Mouse (Mus musculus): ENCODE data around the gene Olfr889. TPM values are rescaled to one million over a fixed set of nuclear protein-coding genes. Genes with fewer than 3 reads are reported as not detected.
"Not testable (repeated sequence)": the region's sequence is repeated elsewhere in the genome, so short reads cannot be mapped to it uniquely, and the experiment has no call there.

Olfr889 gene
- polyA plus RNA-seq (2016; fragmentation: Nextera tagmentation; extraction: Ambion mirVana), result 0.09 and 0.11 TPM in 2 replicates

GRCm38 (mm10) chr9:38114898-38115297 is at the start of gene Olfr889:
TSS of gene Olfr889 (plus strand) at chr9:38115198.
- no peak for ATAC-seq (ENCODE audit: low FRiP score, low read depth)
- Histone ChIP-seq H3K4me2 (replicated peaks) (no peak within 1 kb of the TSS), H3K27ac (no peak within 1 kb of the TSS), H3K9me3 (no peaks in the 10 kb centered on the region), H3K4me1 (no peaks in the 10 kb centered on the region), H3K4me3 (no peak within 1 kb of the TSS), H3K36me3 (no peaks in the 10 kb centered on the region), H3K27me3 (replicated peaks) (no peaks in the 10 kb centered on the region), H3K9ac (no peak within 1 kb of the TSS)

GRCm38 (mm10) chr9:38083772-38084171 is 31.2 kb upstream of the Olfr889 start, which contains the start of gene Olfr887:
TSS of gene Olfr887 (plus strand) at chr9:38084072.
- no peak for ATAC-seq (ENCODE audit: low FRiP score, low read depth)
- H3K27me3 ChIP-seq (replicated peaks), result no peaks in the 10 kb centered on the region
- no peaks in the 10 kb centered on the region for H3K4me1 ChIP-seq
- no peak within 1 kb of the TSS for H3K27ac ChIP-seq
- no peak within 1 kb of the TSS for H3K4me2 ChIP-seq (replicated peaks)
- H3K36me3 ChIP-seq, result no peaks in the 10 kb centered on the region
- 81% methylated on average over 1 of the region's 1 CpGs for WGBS
- no peaks in the 10 kb centered on the region for H3K9me3 ChIP-seq
- H3K4me3 ChIP-seq, result no peak within 1 kb of the TSS
- no peak within 1 kb of the TSS for H3K9ac ChIP-seq

- H3K9ac ChIP-seq, result no peak within 1 kb of the TSS
- H3K27me3 ChIP-seq (replicated peaks), result no peaks in the 10 kb centered on the region
- H3K36me3 ChIP-seq, result no peaks in the 10 kb centered on the region
- no peaks in the 10 kb centered on the region for H3K4me1 ChIP-seq
- H3K4me2 ChIP-seq (replicated peaks), result no peak within 1 kb of the TSS
- no peaks in the 10 kb centered on the region for H3K9me3 ChIP-seq
- H3K27ac ChIP-seq, result no peak within 1 kb of the TSS
- 82% methylated on average over 1 of the region's 1 CpGs for WGBS
- ATAC-seq (ENCODE audit: low FRiP score, low read depth), result no peak
- H3K4me3 ChIP-seq, result no peak within 1 kb of the TSS
These were observed 7.2 kb upstream of the Olfr889 start, which contains the start of gene Olfr888 for GRCm38 (mm10) chr9:38107828-38108227. TSS of gene Olfr888 (plus strand) at chr9:38108128.

- ATAC-seq (ENCODE audit: low FRiP score, low read depth), result no peak
These were observed 27.2 kb downstream of the Olfr889 start, which contains the start of gene Olfr890 for GRCm38 (mm10) chr9:38142217-38142616. TSS of gene Olfr890 (plus strand) at chr9:38142517.

GRCm38 (mm10) chr9:38168341-38168740 is 53.3 kb downstream of the Olfr889 start:
- not testable (repeated sequence) for H3K27me3 ChIP-seq (replicated peaks); H3K4me2 ChIP-seq (replicated peaks); H3K4me1 ChIP-seq; H3K9ac ChIP-seq; H3K9me3 ChIP-seq; H3K4me3 ChIP-seq; H3K36me3 ChIP-seq; ATAC-seq (ENCODE audit: low FRiP score, low read depth); H3K27ac ChIP-seq
- WGBS, result 54% methylated on average over 2 of the region's 2 CpGs

More at GRCm38 (mm10) chr9:38142217-38142616, 27.2 kb downstream of the Olfr889 start, which contains the start of gene Olfr890:
- H3K4me1 ChIP-seq, result no peaks in the 10 kb centered on the region
- no peaks in the 10 kb centered on the region for H3K9me3 ChIP-seq
- no peak within 1 kb of the TSS for H3K9ac ChIP-seq
- no peaks in the 10 kb centered on the region for H3K36me3 ChIP-seq
- no peak within 1 kb of the TSS for H3K27ac ChIP-seq
- no peak within 1 kb of the TSS for H3K4me2 ChIP-seq (replicated peaks)
- H3K27me3 ChIP-seq (replicated peaks), result no peaks in the 10 kb centered on the region
- no peak within 1 kb of the TSS for H3K4me3 ChIP-seq

Other genes with a start within 250 kb of the Olfr889 start
- gene Olfr145, start 218.5 kb upstream of the Olfr889 start, polyA plus RNA-seq (2016; fragmentation: Nextera tagmentation; extraction: Ambion mirVana), result not detected in 2 replicates
- gene Olfr878, start 197.4 kb upstream of the Olfr889 start, polyA plus RNA-seq (2016; fragmentation: Nextera tagmentation; extraction: Ambion mirVana), result not detected in 2 replicates
- not detected in 2 replicates for gene Olfr881, start 123.4 kb upstream of the Olfr889 start, polyA plus RNA-seq (2016; fragmentation: Nextera tagmentation; extraction: Ambion mirVana)
- gene Olfr883, start 89.4 kb upstream of the Olfr889 start, polyA plus RNA-seq (2016; fragmentation: Nextera tagmentation; extraction: Ambion mirVana), result not detected in 2 replicates
- not detected in 2 replicates for gene Olfr884, start 68.6 kb upstream of the Olfr889 start, polyA plus RNA-seq (2016; fragmentation: Nextera tagmentation; extraction: Ambion mirVana)
- gene Olfr885, start 53.9 kb upstream of the Olfr889 start, polyA plus RNA-seq (2016; fragmentation: Nextera tagmentation; extraction: Ambion mirVana), result not detected in 2 replicates
- gene Olfr887, start 31.1 kb upstream of the Olfr889 start, polyA plus RNA-seq (2016; fragmentation: Nextera tagmentation; extraction: Ambion mirVana), result not detected in 2 replicates
- gene Olfr888, start 7.1 kb upstream of the Olfr889 start, polyA plus RNA-seq (2016; fragmentation: Nextera tagmentation; extraction: Ambion mirVana), result not detected in 2 replicates
- gene Olfr890, start 27.3 kb downstream of the Olfr889 start, polyA plus RNA-seq (2016; fragmentation: Nextera tagmentation; extraction: Ambion mirVana), result not detected in 2 replicates
- not detected in 2 replicates for gene Olfr891, start 65.6 kb downstream of the Olfr889 start, polyA plus RNA-seq (2016; fragmentation: Nextera tagmentation; extraction: Ambion mirVana)
- not detected in 2 replicates for gene Olfr893, start 93.2 kb downstream of the Olfr889 start, polyA plus RNA-seq (2016; fragmentation: Nextera tagmentation; extraction: Ambion mirVana)
- gene Olfr894, start 102.9 kb downstream of the Olfr889 start, polyA plus RNA-seq (2016; fragmentation: Nextera tagmentation; extraction: Ambion mirVana), result not detected in 2 replicates
- not detected in 2 replicates for gene Olfr143, start 137.6 kb downstream of the Olfr889 start, polyA plus RNA-seq (2016; fragmentation: Nextera tagmentation; extraction: Ambion mirVana)
- not detected in 2 replicates for gene Olfr895, start 152.7 kb downstream of the Olfr889 start, polyA plus RNA-seq (2016; fragmentation: Nextera tagmentation; extraction: Ambion mirVana)
- gene Olfr896-ps1, start 175.9 kb downstream of the Olfr889 start, polyA plus RNA-seq (2016; fragmentation: Nextera tagmentation; extraction: Ambion mirVana), result not detected in 2 replicates
- gene Olfr25, start 213.9 kb downstream of the Olfr889 start, polyA plus RNA-seq (2016; fragmentation: Nextera tagmentation; extraction: Ambion mirVana), result not detected in 2 replicates
- gene Olfr898, start 233.2 kb downstream of the Olfr889 start, polyA plus RNA-seq (2016; fragmentation: Nextera tagmentation; extraction: Ambion mirVana), result not detected in 2 replicates

Measured in neural tube, embryonic 12.5 days (tissue).